Mouse (Mus musculus): Measurements from ENCODE around the gene Ccdc107.
A peak's percentile ranks its signal among the peaks of the same experiment; 100 is the strongest.

Ccdc107 gene

GRCm38 (mm10) chr4:43492821-43493185, at the start of gene Ccdc107:
Gene Ccdc107, plus strand, starts transcription at chr4:43492900.
- DNase-seq (ENCODE audit: low read depth) = peak; percentile 96

- DNase-seq (ENCODE audit: low read depth) = peak; percentile 54
Observed at GRCm38 (mm10) chr4:43443511-43443910, 49.2 kb upstream of the Ccdc107 start.

DNA sequence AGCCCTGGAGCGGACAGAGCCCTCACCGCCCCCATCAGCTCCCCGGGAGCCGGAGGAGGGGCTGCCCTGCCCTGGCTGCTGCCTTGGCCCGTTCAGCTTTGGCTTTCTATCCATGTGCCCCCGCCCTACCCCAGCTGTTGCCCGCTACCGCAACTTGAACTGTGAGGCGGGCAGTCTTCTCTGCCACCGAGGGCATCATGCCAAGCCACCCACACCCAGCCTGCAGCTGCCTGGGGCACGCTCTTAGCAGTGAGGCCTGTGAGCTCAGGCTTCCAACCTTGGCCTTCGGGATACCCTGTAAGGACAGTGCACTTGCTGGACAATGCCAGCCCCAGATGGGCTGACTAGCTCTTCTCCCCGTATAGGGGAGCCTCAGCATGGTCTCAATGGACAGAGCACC, 45.4 kb upstream of the Ccdc107 start:
- DNase-seq (ENCODE audit: low read depth) = no peak

- DNase-seq (ENCODE audit: low read depth) = no peak
Observed at GRCm38 (mm10) chr4:43448554-43448953, 44.1 kb upstream of the Ccdc107 start.

DNA sequence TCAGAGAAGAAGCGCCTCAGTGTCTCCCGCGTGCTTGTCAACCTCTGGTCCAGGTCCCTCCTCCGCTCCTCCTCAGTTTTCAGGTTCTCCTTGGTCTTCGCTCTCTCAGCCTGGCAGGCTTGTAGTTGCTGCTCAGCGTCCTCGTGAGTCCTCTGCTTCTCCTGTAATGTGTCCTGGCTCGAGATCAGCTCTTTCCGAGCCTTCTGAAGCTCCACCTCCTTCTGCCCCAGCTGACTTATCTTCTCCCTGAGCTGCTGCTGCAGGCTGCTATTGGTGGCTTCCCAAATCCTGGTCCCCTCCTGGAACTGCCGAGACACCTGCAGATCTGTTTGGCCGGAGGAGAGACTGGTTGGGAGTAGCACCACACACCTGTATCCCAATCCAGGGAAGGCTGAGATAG, 40.4 kb upstream of the Ccdc107 start:
- no peak for DNase-seq (ENCODE audit: low read depth)

DNA sequence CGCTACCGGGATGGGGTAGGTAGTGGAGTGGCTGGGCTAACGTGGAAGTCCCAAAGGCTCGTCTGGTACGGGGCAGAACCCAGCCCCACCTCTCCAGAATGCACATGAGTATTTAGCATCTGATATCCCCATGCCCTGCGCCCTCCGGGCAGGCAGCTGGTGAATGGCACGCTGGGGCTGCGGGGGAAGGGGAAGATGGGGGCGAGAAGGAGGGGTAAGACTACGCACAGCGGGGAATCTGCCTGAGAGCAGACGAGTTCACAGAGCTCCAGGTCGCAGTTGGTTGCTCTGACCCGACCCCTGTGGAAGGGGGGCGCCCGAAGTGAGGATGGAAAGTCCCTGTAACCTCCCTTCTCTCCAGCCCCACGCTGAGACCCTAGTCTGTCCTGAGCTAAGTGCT, 39.3 kb upstream of the Ccdc107 start:
- DNase-seq (ENCODE audit: low read depth) = peak; percentile 39

- peak; percentile 54 for DNase-seq (ENCODE audit: low read depth)
Observed at GRCm38 (mm10) chr4:43454041-43454836, 38.5 kb upstream of the Ccdc107 start, which contains the start of gene Cd72. Gene Cd72, minus strand, starts transcription at chr4:43454628.

DNA sequence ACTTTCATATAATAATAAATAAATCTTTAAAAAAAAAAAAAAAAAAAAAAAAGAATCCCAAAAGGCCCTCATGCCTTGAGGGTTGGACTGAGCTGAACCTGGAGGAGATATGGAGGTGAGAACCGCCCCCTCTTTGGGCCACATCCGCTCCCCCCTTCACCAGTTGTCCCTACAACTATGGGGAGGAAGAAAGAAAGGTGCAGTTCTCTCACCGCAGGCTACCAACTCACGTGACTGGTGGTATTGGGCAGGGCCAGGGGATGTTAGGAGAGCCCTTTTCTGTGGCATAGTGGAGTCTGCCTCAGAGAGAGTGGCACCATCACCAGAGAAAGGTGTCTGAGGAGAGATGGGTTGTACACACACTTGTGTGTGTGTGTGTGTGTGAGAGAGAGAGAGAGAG, 36.2 kb upstream of the Ccdc107 start:
- peak; percentile 86 for DNase-seq (ENCODE audit: low read depth)

- DNase-seq (ENCODE audit: low read depth) = peak; percentile 62
Observed at GRCm38 (mm10) chr4:43457124-43457523, 35.6 kb upstream of the Ccdc107 start.

GRCm38 (mm10) chr4:43463102-43463501, 29.6 kb upstream of the Ccdc107 start:
- no peak for DNase-seq (ENCODE audit: low read depth)

GRCm38 (mm10) chr4:43465935-43466334, 26.8 kb upstream of the Ccdc107 start:
- DNase-seq (ENCODE audit: low read depth) = no peak

- DNase-seq (ENCODE audit: low read depth) = no peak
Observed at GRCm38 (mm10) chr4:43466872-43467271, 25.8 kb upstream of the Ccdc107 start.

GRCm38 (mm10) chr4:43470301-43470700, 22.4 kb upstream of the Ccdc107 start:
- DNase-seq (ENCODE audit: low read depth) = no peak

DNA sequence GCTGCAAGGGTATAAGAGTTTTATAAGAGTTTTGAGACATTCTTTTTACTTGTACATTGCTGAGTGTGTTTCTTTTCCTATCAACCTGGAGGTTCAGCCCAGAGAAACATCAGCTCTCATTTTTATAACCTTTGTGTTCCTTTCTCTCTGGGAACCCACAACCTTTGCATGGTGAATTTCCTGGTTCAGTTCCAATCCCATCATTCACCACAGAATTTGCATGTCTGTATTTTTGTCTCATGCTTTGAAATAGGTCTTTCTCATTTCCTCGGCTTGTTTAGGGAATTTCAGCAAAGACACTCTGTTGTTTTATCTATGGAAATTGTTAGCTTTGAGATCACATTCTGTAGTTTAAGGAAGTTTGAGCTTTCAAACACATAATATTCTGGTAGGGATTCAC, 19.1 kb upstream of the Ccdc107 start:
- DNase-seq (ENCODE audit: low read depth) = peak; percentile 34

GRCm38 (mm10) chr4:43476604-43477003, 16.1 kb upstream of the Ccdc107 start:
- DNase-seq (ENCODE audit: low read depth) = peak; percentile 63

DNA sequence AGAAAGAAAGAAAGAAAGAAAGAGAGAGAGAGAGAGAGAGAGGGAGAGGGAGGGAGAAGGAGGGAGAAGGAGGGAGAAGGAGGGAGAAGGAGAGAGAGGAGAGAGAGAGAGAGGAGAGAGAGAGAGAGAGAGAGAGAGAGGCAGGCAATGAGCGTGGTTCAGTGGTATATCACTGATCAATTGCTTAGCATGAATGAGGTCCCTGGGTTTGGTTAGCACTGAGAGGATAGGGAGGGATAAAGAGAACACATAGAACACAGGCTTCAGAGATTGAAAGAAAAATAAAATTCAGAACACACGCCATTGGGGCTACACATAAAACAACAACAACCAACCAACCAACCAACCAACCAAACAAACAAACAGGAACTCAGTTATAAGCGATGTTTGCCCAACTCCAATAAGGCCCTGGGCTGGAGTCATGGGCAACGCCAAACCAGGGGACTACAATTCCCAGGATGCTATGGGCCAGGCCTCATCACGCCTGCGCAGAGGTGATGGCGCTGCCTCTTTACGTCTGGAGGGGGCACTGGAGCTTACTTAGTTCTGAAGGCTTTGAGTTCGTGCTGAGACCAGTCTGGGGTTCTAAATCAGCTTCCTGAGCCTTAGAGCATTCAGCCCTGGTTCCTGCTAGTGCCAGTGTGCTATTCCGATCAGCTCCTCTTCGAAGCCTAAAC, 14.7 kb upstream of the Ccdc107 start:
- DNase-seq (ENCODE audit: low read depth) = peak; percentile 96

DNA sequence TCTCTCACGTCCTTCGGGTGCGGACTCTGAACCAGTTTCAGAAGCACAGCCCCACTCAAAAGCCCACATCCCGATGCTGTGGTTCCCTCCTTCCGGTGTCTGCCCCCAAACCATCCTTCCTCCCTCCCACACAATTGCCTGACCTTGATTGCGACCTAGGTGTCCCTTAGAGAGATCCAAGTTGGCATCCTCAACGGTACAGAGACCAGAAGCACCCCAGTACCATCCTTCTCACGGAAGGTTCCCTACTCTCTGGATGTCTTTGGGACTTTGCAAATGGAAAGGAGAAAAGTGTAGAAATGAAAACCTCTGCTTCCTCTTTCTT, 14.2 kb upstream of the Ccdc107 start:
- DNase-seq (ENCODE audit: low read depth) = no peak

- peak; percentile 93 for DNase-seq (ENCODE audit: low read depth)
Observed at GRCm38 (mm10) chr4:43478906-43479832, 13.5 kb upstream of the Ccdc107 start.

DNA sequence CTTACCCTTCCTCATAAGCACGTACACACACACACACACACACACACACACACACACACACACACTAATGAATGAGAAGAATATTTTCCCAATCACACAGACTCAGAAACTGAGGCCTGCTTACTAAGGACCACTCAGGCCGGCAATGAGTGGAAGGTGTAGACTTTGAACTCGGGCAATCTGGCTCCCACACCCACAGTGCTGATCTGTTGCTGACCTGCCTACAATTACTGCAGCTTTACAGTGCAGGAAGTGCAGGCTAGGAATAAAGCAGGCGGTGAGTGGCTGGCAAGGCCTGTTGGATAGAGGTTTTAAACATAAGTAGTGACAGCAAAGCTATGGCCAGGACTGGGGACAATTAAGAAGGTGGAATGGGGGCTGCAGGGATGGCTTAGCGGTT, 11.7 kb upstream of the Ccdc107 start:
- DNase-seq (ENCODE audit: low read depth) = no peak

DNA sequence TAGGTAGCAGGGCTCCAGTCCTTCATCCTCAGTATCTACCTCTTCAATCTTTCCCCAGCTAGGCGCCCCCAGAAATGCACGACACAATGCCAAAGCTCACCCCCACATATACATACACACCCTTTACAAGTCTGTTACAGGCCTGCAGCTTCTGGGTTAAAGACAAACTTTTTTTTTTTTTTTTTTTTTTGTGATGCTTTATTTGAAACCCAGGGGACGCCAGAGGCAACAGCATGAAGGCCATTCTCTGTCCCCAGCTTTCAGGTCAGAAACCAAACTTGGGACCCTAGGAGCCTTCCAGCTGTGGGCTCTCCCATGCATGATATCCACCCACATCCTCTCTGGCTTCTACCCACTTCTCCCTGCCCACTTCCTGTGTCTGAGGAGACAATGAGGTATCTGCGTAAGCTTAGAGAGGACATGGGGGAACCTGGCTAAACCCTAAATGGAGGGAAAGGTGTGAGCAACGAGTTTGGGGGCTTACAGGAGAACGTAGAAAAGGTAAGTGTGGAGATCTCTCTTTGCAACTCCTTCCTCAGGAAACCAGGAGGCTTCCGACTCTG, 10.7 kb upstream of the Ccdc107 start:
- DNase-seq (ENCODE audit: low read depth) = peak; percentile 85

DNA sequence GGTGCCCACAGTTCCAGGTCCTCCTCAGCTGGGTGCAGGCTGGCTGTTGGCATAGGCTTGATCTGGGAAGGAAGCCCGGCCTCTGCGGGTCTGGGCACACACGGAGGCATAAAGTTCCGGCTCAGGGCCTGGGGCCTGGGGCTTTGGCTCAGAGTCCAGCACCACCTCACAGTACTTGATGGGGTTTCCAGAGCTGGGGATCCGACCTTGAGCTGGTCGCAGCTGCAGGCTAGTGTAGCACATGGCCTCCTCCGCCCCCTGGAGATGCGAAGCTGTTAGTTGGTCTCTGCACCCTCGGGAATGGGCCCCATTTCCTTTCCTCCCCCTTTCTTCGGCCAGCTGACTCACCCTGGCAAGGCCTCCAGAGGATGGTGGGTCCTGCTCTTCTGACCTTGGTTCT, 10.1 kb upstream of the Ccdc107 start:
- no peak for DNase-seq (ENCODE audit: low read depth)

DNA sequence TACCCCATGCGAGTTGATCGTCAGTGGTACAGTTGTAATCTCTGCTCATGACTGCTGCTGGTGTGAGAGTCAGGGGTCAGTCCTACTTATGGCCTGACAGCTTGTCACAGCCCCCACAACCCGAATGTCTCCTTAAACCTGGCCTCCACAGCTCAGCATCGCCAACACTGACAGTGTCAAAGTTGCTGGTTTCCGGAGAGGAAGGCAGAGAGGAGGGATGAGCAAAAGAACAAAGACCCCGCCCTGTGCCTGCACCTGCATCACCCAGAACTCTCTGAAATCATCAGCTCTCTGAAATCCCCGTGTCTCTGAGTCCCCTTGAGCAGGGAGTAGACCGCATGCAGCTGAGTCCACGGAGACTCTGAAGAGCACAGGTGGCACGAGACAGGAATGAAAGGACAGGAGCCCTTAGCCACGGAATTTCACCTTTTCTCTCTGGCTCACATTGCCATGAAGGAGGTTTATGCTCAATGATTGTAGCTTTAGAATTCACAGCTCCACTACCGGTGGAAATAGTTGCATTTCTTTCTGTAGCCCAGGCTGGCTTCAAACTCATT, 9.1 kb upstream of the Ccdc107 start, which contains the start of gene Sit1:
Gene Sit1 (minus strand): TSS at position 200 of the 557 bp plus-strand sequence.
- peak; percentile 89 for DNase-seq (ENCODE audit: low read depth)
